Mouse (Mus musculus) ES-Bruce4 (cell line): ENCODE measurements around the gene Gm6217.
"Not testable (repeated sequence)": the region's sequence is repeated elsewhere in the genome, so short reads cannot be mapped to it uniquely, and the experiment has no call there.

Experiments
- CTCF ChIP-seq: IDR thresholded peaks from one replicate; pipeline ENCODE4 v1.8.1; 2011; ENCODE audit warnings: low read depth, low read length
- EP300 ChIP-seq: IDR thresholded peaks from 2 replicates; pipeline ENCODE4 v1.6.1; 2011; ENCODE audit warnings: low read depth, low read length; ENCODE audit not compliant: insufficient read depth
- POLR2A ChIP-seq: IDR thresholded peaks from one replicate; pipeline ENCODE4 v1.8.1; 2011; ENCODE audit warnings: low read length; ENCODE audit not compliant: insufficient read depth

DNA sequence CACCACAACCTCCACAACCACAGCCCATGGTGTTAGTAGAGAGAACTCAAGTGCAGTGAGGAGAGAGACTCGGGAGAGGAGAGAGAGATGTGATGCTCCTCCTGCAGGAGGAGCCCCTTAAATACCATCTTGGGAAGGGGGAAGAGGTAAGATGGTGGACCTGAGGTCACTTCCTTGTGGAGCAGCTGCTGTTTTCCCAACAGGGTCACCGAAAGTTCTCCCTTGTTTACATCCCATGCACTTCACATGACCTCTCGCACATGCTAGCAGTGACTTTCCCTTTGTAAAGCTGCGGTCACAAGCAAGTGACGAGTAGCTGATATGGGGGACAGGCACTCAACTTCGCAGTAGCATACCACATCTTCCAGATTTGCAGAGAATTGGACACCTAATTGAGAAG, 12.1 kb upstream of the Gm6217 start, which contains the start of gene A030003K21Rik:
- TF ChIP-seq CTCF, EP300, POLR2A: not testable (repeated sequence)
